Mouse (Mus musculus): ENCODE results near the gene Ift74. TPM values are rescaled to one million over a fixed set of nuclear protein-coding genes. Genes with fewer than 3 reads are reported as not detected.

The Ift74 gene
- polyA plus RNA-seq, 1 experiment from 2014 or later, result 77.7 TPM

DNA sequence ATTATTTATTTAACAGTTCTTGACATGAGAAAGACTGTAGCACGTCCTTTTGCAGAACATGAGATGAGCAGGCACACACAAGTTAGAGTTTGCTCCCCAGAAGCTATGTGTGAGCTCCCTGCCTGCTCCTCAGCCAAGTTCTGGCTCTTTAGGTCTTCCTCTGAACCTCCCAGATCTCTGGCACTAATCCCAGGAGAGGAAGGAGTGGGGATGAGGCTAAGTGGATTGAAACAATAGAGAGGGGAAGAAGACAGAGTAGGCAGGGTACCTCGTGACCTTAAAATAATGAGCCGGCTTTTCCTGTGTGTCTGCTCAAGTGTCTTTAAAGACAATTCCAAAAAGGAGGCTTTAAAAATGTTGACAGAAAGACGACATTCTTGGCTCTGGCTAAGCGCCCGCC, 100.9 kb downstream of the Ift74 start:
- Histone ChIP-seq H3K4me3 (ENCODE audit: low read depth, low read length) (no peak overlapping the region), H3K36me3 (ENCODE audit: control insufficient read depth, insufficient read depth, low read length) (no peaks in the 10 kb centered on the region), H3K9me3 (ENCODE audit: control insufficient read depth, low read length) (no peaks in the 10 kb centered on the region), H3K27me3 (ENCODE audit: control insufficient read depth, insufficient read depth, low read length) (no peaks in the 10 kb centered on the region), H3K4me2 (no peak overlapping the region), H3K9ac (ENCODE audit: low read length) (no peak overlapping the region), H3K4me1 (ENCODE audit: control insufficient read depth, insufficient read depth, low read length) (no peaks in the 10 kb centered on the region), H3K27ac (ENCODE audit: low read depth, low read length) (no peak overlapping the region)
- DNase-seq (ENCODE audit: low spot score, missing footprints), result no peak
- 55% methylated on average over 6 of the region's 6 CpGs for WGBS
- no peak for ATAC-seq (ENCODE audit: low FRiP score)

- Histone ChIP-seq H3K27me3 (ENCODE audit: control insufficient read depth, insufficient read depth, low read length) (no peaks in the 10 kb centered on the region), H3K9me3 (ENCODE audit: control insufficient read depth, low read length) (no peaks in the 10 kb centered on the region), H3K4me2 (no peak overlapping the region), H3K36me3 (ENCODE audit: control insufficient read depth, insufficient read depth, low read length) (no peaks in the 10 kb centered on the region), H3K4me3 (ENCODE audit: low read depth, low read length) (no peak overlapping the region), H3K27ac (ENCODE audit: low read depth, low read length) (no peak overlapping the region), H3K9ac (ENCODE audit: low read length) (no peak overlapping the region), H3K4me1 (ENCODE audit: control insufficient read depth, insufficient read depth, low read length) (no peaks in the 10 kb centered on the region)
- DNase-seq (ENCODE audit: low spot score, missing footprints) (no peak), ATAC-seq (ENCODE audit: low FRiP score) (no peak)
- 81% methylated on average over 4 of the region's 4 CpGs for WGBS
Measured at GRCm38 (mm10) chr4:94725799-94726198, 111.5 kb downstream of the Ift74 start.

GRCm38 (mm10) chr4:94732721-94733120, 118.4 kb downstream of the Ift74 start:
- ATAC-seq (ENCODE audit: low FRiP score), result no peak
- H3K9ac ChIP-seq (ENCODE audit: low read length), result no peak overlapping the region
- no peak overlapping the region for H3K4me3 ChIP-seq (ENCODE audit: low read depth, low read length)
- no peaks in the 10 kb centered on the region for H3K4me1 ChIP-seq (ENCODE audit: control insufficient read depth, insufficient read depth, low read length)
- H3K9me3 ChIP-seq (ENCODE audit: control insufficient read depth, low read length), result no peaks in the 10 kb centered on the region
- no peaks in the 10 kb centered on the region for H3K27me3 ChIP-seq (ENCODE audit: control insufficient read depth, insufficient read depth, low read length)
- H3K4me2 ChIP-seq, result no peak overlapping the region
- no peak for DNase-seq (ENCODE audit: low spot score, missing footprints)
- H3K27ac ChIP-seq (ENCODE audit: low read depth, low read length), result no peak overlapping the region
- no peaks in the 10 kb centered on the region for H3K36me3 ChIP-seq (ENCODE audit: control insufficient read depth, insufficient read depth, low read length)

DNA sequence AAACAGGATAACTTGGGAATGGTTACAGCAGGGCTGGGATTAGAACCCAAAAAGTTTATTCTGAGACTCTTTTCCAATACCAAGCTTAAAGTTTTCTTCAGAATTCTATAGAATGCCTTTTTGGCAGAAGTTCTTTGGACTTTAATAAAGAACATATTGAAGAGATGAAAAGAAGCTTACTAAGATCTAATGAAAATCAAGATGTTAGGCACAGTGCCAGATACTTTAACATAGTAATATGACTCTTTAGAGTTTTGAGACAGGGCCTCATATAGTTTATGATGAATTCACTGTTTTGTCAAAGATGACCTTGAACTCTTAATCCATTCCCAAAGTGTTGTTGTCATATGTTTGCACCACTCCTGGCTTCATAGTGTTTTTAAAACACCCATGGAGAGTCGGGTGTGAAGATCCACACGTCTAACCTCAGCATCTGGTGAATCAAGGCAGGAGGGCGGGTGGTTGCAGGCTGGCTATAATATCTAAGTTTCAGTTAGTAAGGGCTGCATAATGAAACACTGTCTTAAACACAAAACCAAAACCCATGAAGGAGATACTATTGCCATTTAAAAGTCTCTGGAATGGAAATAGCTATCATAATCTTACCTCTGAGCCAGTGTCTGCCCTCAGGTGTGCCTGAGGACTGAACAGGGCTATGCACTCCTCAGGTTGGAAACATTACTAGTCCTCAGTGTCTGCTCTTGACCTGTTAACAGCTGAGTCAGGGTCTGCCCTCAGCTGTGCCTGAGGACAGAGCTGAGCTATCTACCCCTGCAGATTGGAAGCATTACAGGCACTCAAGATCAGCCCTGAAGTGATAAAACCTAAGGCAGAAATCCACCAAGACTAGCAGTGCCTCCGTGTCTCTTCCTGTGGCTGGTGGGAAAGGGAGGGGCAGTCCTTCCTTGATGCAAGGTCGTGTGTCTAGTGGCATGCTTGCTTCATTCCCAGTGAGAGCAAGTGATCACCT, 123.3 kb downstream of the Ift74 start:
- ATAC-seq (ENCODE audit: low FRiP score) (no peak), DNase-seq (ENCODE audit: low spot score, missing footprints) (no peak)
- H3K4me2 ChIP-seq, result no peak overlapping the region
- no peaks in the 10 kb centered on the region for H3K27me3 ChIP-seq (ENCODE audit: control insufficient read depth, insufficient read depth, low read length)
- H3K9me3 ChIP-seq (ENCODE audit: control insufficient read depth, low read length), result no peaks in the 10 kb centered on the region
- H3K4me3 ChIP-seq (ENCODE audit: low read depth, low read length), result no peak overlapping the region
- no peak overlapping the region for H3K9ac ChIP-seq (ENCODE audit: low read length)
- H3K27ac ChIP-seq (ENCODE audit: low read depth, low read length), result no peak overlapping the region
- H3K4me1 ChIP-seq (ENCODE audit: control insufficient read depth, insufficient read depth, low read length), result no peaks in the 10 kb centered on the region
- 70% methylated on average over 5 of the region's 5 CpGs for WGBS
- H3K36me3 ChIP-seq (ENCODE audit: control insufficient read depth, insufficient read depth, low read length), result no peaks in the 10 kb centered on the region

- WGBS, result 76% methylated on average over 16 of the region's 16 CpGs
Measured at GRCm38 (mm10) chr4:94738838-94739731, 124.8 kb downstream of the Ift74 start, which contains the start of gene Tek. Gene Tek, plus strand, starts transcription at chr4:94739289.

DNA sequence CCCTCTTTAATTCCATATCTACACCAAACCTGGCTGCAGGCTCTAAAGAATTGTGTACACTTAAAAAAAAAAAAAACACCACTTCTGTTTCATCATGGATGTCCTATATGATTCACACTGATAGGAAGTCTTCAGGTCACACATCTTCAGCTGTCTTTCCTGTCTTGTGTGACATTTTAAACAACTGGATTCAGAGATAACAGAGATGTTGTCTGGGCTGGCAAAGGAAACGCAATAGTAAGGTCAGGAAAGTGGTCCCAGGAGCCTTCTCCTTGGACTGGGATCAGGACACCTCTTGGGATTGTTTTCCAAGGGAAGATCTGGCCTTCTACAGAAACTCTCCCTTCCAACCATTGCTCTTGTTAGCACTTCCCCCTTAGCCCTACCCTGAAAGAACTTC, 127.5 kb downstream of the Ift74 start:
- ATAC-seq (ENCODE audit: low FRiP score), result no peak
- H3K4me1 ChIP-seq (ENCODE audit: control insufficient read depth, insufficient read depth, low read length), result peaks cover 2% of the 10 kb centered on the region; the same call in 1 of the 2 replicates
- H3K4me3 ChIP-seq (ENCODE audit: low read depth, low read length), result no peak overlapping the region
- H3K27me3 ChIP-seq (ENCODE audit: control insufficient read depth, insufficient read depth, low read length), result no peaks in the 10 kb centered on the region
- H3K4me2 ChIP-seq, result no peak overlapping the region
- H3K9ac ChIP-seq (ENCODE audit: low read length), result no peak overlapping the region
- H3K27ac ChIP-seq (ENCODE audit: low read depth, low read length), result no peak overlapping the region
- H3K36me3 ChIP-seq (ENCODE audit: control insufficient read depth, insufficient read depth, low read length), result no peaks in the 10 kb centered on the region
- DNase-seq (ENCODE audit: low spot score, missing footprints), result no peak
- H3K9me3 ChIP-seq (ENCODE audit: control insufficient read depth, low read length), result no peaks in the 10 kb centered on the region
- 75% methylated on average over 1 of the region's 1 CpGs for WGBS

More at GRCm38 (mm10) chr4:94738838-94739731, 124.8 kb downstream of the Ift74 start, which contains the start of gene Tek:
- Histone ChIP-seq H3K27ac (ENCODE audit: low read depth, low read length) (no peak within 1 kb of the TSS), H3K27me3 (ENCODE audit: control insufficient read depth, insufficient read depth, low read length) (no peaks in the 10 kb centered on the region), H3K36me3 (ENCODE audit: control insufficient read depth, insufficient read depth, low read length) (no peaks in the 10 kb centered on the region), H3K9ac (ENCODE audit: low read length) (no peak within 1 kb of the TSS), H3K9me3 (ENCODE audit: control insufficient read depth, low read length) (no peaks in the 10 kb centered on the region), H3K4me2 (no peak within 1 kb of the TSS), H3K4me1 (ENCODE audit: control insufficient read depth, insufficient read depth, low read length) (no peaks in the 10 kb centered on the region), H3K4me3 (ENCODE audit: low read depth, low read length) (no peak within 1 kb of the TSS)
- no peak for DNase-seq (ENCODE audit: low spot score, missing footprints)
- no peak for ATAC-seq (ENCODE audit: low FRiP score)

MicroRNAs encoded within 50 kb of the gene (microRNA counts, 519-probe panel; counts per million panel counts)
- 5,194 counts per million, percentile 62 among the panel's probes with 10 or more counts for microRNA mmu-miR-872

Small RNA genes lying within 50 kb of the gene (microRNA-seq; reads per million reads assigned to microRNA genes)
- gene Mir872, result 6,364 reads per million, percentile 92 among the genes with 10 or more reads in this experiment

Other genes with a start within 250 kb of the Ift74 start
- not detected in 2 replicates for gene Gm10306, start 57.9 kb upstream of the Ift74 start, polyA plus RNA-seq (2014; fragmentation: Nextera tagmentation; extraction: Ambion mirVana)
- 31.8 and 32.0 TPM in 2 replicates for gene Caap1, start 57.7 kb upstream of the Ift74 start, polyA plus RNA-seq (2014; fragmentation: Nextera tagmentation; extraction: Ambion mirVana)
- 88.8 and 97.0 TPM in 2 replicates for gene Plaa, start 11.2 kb upstream of the Ift74 start, polyA plus RNA-seq (2014; fragmentation: Nextera tagmentation; extraction: Ambion mirVana)
- gene Lrrc19, start 35.7 kb downstream of the Ift74 start, polyA plus RNA-seq (2014; fragmentation: Nextera tagmentation; extraction: Ambion mirVana), result 0.53 and 1.0 TPM in 2 replicates
- 9.9 and 11.1 TPM in 2 replicates for gene Tek, start 124.8 kb downstream of the Ift74 start, polyA plus RNA-seq (2014; fragmentation: Nextera tagmentation; extraction: Ambion mirVana)